Mouse (Mus musculus) heart, embryonic 16.5 days (tissue): ENCODE results near the gene Myom3. TPM values are rescaled to one million over a fixed set of nuclear protein-coding genes. Genes with fewer than 3 reads are reported as not detected.

ENCODE experiments used
- ATAC-seq: fragments of 200-750 bp; cut with Nextera tagmentation; replicated peaks from 2 replicates; pipeline ENCODE4 v1.8.0; 2017; ENCODE audit warnings: moderate number of reproducible peaks; ENCODE audit not compliant: insufficient read depth, low FRiP score; ENCODE audit errors: extremely low read depth
- H3K27ac ChIP-seq: fragments of 300-500 bp; sonication (generic); 2 replicates; pipeline ENCODE4 v1.5.1; 2014; ENCODE audit warnings: mild to moderate bottlenecking, low read length, control low read depth, moderate library complexity
- H3K27me3 ChIP-seq: fragments of 300-500 bp; sonication (generic); 2 replicates; pipeline ENCODE4 v1.6.1; 2014; ENCODE audit warnings: low read length, mixed read lengths; ENCODE audit not compliant: control insufficient read depth, insufficient read depth
- H3K36me3 ChIP-seq: fragments of 300-500 bp; sonication (generic); 2 replicates; pipeline ENCODE4 v1.6.1; 2014; ENCODE audit not compliant: control insufficient read depth, insufficient read depth
- H3K4me1 ChIP-seq: fragments of 300-500 bp; sonication (generic); 2 replicates; pipeline ENCODE4 v1.6.1; 2014; ENCODE audit warnings: low read length, mixed read lengths; ENCODE audit not compliant: control insufficient read depth, insufficient read depth
- H3K4me2 ChIP-seq: fragments of 300-500 bp; sonication (generic); 2 replicates; pipeline ENCODE4 v1.6.1; 2014; ENCODE audit warnings: low read depth, mild to moderate bottlenecking, control low read depth, low read length
- H3K4me3 ChIP-seq: fragments of 300-500 bp; sonication (generic); 2 replicates; pipeline ENCODE4 v1.5.1; 2014; ENCODE audit warnings: mild to moderate bottlenecking, control low read depth, low read length
- H3K9ac ChIP-seq: fragments of 300-500 bp; sonication (generic); 2 replicates; pipeline ENCODE4 v1.6.1; 2014; ENCODE audit warnings: low read length, control low read depth
- H3K9me3 ChIP-seq: fragments of 300-500 bp; sonication (generic); replicated peaks from 2 replicates; pipeline ENCODE4 v1.6.1; 2016; ENCODE audit warnings: low read length; ENCODE audit not compliant: control insufficient read depth
- WGBS: fragments of 180-500 bp; shearing (Covaris S2); extraction: QIAGEN DNeasy Blood & Tissue Kit; methylation state at CpG from one replicate; pipeline ENCODE4 v1.1.7; 2014; 5-methylcytosine and 5-hydroxymethylcytosine counted together
- polyA plus RNA-seq: library from polyadenylated mRNA; unstranded; fragments of >200 nt; fragmentation: Nextera tagmentation; extraction: Ambion mirVana; gene quantifications from 2 replicates; pipeline ENCODE4 v1.2.1, GENCODE M21; 2015

The Myom3 gene
- polyA plus RNA-seq, 1 experiment from 2014 or later = 0.58 TPM

DNA sequence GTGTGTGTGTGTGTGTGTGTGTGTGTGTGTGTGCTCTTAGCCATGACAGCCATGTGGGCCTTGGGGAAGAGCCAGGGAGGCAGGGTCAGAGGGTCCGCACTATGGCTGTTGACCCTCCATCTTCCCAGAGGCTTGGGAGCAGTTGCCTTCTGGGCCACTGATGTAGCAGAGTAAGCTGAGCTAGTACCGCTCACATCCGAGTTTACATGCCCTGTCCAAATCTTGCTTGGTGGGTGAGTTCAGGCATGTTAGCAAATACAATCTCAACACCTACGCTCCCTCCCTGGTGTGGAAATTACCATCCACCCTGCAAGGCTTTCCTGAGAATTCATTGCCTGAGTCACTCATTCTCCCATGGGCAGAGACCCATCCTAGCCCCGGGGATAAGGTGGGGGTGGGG is 21.8 kb downstream of the Myom3 start:
- H3K4me2 ChIP-seq = no peak overlapping the region
- H3K9me3 ChIP-seq = no peaks in the 10 kb centered on the region
- 88% methylated on average over 5 of the region's 5 CpGs for WGBS
- no peak overlapping the region for H3K27ac ChIP-seq
- H3K36me3 ChIP-seq = no peaks in the 10 kb centered on the region
- ATAC-seq = no peak
- H3K9ac ChIP-seq = no peak overlapping the region
- peaks cover 2% of the 10 kb centered on the region; the same call in 1 of the 2 replicates for H3K4me1 ChIP-seq
- no peak overlapping the region for H3K4me3 ChIP-seq
- no peaks in the 10 kb centered on the region for H3K27me3 ChIP-seq

DNA sequence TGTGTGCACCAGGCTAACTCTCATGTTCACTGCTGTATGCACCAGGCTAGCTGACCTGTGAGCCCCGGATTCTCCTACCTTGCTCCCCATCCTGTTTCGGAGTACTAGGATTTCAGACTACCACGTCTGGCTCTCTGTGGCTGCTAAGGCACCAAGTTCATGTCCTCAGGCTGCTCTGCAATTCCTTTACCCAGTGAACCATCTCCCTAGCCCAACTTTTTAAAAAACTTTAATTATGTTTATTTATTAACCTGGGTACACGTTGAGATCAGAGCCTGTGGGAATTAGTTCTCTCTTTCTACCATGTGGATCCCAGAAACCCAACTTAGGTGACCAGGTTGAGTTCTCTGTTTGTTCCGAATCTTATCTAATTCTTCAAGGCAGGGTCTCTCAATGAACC is 27.1 kb downstream of the Myom3 start:
- no peaks in the 10 kb centered on the region for H3K27me3 ChIP-seq
- no peak overlapping the region for H3K9ac ChIP-seq
- H3K4me1 ChIP-seq = no peaks in the 10 kb centered on the region
- no peak for ATAC-seq
- H3K9me3 ChIP-seq = no peaks in the 10 kb centered on the region
- no peaks in the 10 kb centered on the region for H3K36me3 ChIP-seq
- no peak overlapping the region for H3K27ac ChIP-seq
- WGBS = 77% methylated on average over 5 of the region's 5 CpGs
- no peak overlapping the region for H3K4me2 ChIP-seq
- no peak overlapping the region for H3K4me3 ChIP-seq

DNA sequence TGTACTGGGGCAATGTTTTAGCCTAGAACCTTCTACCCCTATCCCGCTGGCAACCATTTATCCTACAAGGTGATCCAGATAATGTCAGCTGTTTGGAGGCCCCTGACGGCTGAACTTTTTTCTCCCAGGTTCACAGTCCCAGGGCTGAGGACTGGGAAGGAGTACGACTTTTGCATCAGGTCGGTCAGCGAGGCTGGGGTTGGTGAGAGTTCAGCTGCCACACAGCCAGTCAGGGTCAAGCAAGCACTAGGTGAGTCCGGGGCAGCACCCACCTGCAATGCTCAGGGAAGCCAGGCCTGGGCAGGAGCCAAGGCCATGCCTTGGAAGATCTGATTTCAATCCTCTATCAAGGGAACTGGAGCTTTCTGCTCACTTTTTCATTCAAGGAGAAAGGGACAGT is 27.8 kb downstream of the Myom3 start:
- H3K27me3 ChIP-seq = no peaks in the 10 kb centered on the region
- no peak overlapping the region for H3K4me3 ChIP-seq
- H3K9ac ChIP-seq = no peak overlapping the region
- no peaks in the 10 kb centered on the region for H3K4me1 ChIP-seq
- no peaks in the 10 kb centered on the region for H3K36me3 ChIP-seq
- no peak overlapping the region for H3K4me2 ChIP-seq
- WGBS = 79% methylated on average over 6 of the region's 6 CpGs
- no peak overlapping the region for H3K27ac ChIP-seq
- ATAC-seq = no peak
- no peaks in the 10 kb centered on the region for H3K9me3 ChIP-seq

DNA sequence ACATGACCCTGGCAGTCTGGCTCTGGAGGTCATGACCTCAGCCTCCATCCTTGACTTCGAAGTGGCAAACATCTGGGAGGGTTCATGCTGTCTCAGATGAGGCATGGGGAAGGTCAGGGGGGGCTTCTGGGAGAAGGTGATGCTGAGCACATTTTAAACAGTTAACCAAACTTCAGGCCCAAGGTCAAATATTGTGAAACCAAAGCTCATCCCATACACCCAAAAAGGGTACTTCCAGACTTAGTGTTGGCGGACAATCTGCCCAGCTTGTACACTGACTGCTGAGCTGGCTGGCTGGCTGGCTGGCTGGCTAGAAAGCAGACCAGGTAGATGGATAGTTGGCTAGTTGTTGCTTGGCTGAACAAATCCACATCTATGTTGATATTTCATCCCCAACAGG is 29.6 kb downstream of the Myom3 start:
- ATAC-seq = no peak
- no peaks in the 10 kb centered on the region for H3K9me3 ChIP-seq
- H3K27ac ChIP-seq = no peak overlapping the region
- no peaks in the 10 kb centered on the region for H3K27me3 ChIP-seq
- H3K36me3 ChIP-seq = no peaks in the 10 kb centered on the region
- H3K4me1 ChIP-seq = no peaks in the 10 kb centered on the region
- WGBS = 77% methylated on average over 2 of the region's 2 CpGs
- no peak overlapping the region for H3K4me3 ChIP-seq
- H3K4me2 ChIP-seq = no peak overlapping the region
- H3K9ac ChIP-seq = no peak overlapping the region

DNA sequence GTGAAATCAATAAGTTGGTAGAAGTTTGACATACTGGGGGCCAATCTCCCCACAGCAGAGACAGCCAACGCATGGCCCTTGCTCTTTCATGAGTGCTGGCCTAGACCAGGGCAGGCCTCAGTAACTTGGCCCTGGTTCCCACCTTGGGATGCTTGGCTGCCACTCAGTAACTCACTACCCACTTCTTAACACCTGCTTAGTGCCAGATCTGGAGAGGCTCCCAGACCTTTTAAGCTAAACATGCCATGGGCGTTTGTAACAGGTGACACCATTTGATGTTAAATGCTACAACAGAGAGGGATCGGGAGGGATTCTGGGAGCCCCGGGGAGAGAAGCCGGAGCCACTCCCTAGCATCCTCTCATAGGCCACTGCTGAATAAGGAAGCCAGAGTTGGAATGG is 33.3 kb downstream of the Myom3 start:
- ATAC-seq = no peak
- WGBS = 84% methylated on average over 5 of the region's 5 CpGs
- H3K4me3 ChIP-seq = no peak overlapping the region

DNA sequence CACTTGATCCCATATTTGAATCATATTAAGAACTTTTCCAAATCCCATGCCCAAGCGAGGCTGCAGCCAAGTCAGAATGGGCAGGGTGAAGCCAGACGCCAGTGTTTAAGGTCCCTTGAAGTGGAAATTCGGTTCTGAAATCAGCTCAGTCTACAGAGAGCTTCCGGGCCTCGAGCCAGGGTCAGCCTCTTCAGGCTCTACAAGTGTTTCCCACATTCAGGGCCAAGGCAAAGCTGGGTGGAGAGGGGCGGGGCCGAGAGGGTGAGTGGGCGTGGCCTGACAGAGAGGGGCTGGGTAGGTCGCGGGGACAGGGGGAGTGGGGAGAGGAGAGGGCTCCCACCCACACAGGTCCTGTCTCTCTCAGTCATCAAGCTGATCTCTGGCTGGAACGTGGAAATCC is 38.4 kb downstream of the Myom3 start:
- Histone ChIP-seq H3K4me2 (no peak overlapping the region; the same call in 1 of the 2 replicates), H3K27me3 (no peaks in the 10 kb centered on the region), H3K9ac (no peak overlapping the region), H3K4me1 (peaks cover 14% of the 10 kb centered on the region), H3K4me3 (no peak overlapping the region), H3K9me3 (no peaks in the 10 kb centered on the region), H3K36me3 (no peaks in the 10 kb centered on the region), H3K27ac (no peak overlapping the region)
- 17% methylated on average over 11 of the region's 11 CpGs for WGBS
- peak; percentile 54; the same call in 1 of the 2 replicates for ATAC-seq

More for the DNA sequence above, 33.3 kb downstream of the Myom3 start:
- Histone ChIP-seq H3K4me2 (no peak overlapping the region), H3K9ac (no peak overlapping the region), H3K9me3 (no peaks in the 10 kb centered on the region), H3K4me1 (peaks cover 8% of the 10 kb centered on the region), H3K27me3 (no peaks in the 10 kb centered on the region), H3K36me3 (no peaks in the 10 kb centered on the region), H3K27ac (no peak overlapping the region)

DNA sequence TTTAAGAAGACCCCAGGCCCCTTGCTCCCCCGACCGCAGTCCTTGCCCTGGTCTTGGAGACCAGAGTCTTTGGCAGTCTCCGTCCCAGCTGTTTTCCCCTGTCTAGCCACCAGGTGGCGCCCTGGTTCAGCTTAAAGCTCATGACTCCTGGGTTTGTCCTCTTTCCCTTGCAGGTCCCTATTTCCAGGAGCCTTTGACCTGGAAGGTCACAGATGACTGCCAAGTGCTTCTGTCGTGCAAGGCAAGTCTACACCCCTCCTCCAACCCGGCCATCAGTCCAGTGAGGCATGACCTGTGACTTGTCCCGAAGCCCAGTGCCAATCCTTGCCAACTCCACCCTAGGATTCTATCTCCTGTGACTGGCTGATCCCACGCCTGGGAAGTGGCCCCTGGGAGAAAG is 42.0 kb downstream of the Myom3 start:
- H3K27me3 ChIP-seq = no peaks in the 10 kb centered on the region
- peak overlapping the region; percentile 8; the same call in 1 of the 2 replicates for H3K9ac ChIP-seq
- H3K27ac ChIP-seq = no peak overlapping the region
- ATAC-seq = peak; percentile 10; the same call in 1 of the 2 replicates
- no peaks in the 10 kb centered on the region for H3K9me3 ChIP-seq
- peaks cover 14% of the 10 kb centered on the region for H3K4me1 ChIP-seq
- 18% methylated on average over 8 of the region's 8 CpGs for whole genome bisulfite sequencing
- no peaks in the 10 kb centered on the region for H3K36me3 ChIP-seq
- H3K4me3 ChIP-seq = no peak overlapping the region
- H3K4me2 ChIP-seq = no peak overlapping the region

DNA sequence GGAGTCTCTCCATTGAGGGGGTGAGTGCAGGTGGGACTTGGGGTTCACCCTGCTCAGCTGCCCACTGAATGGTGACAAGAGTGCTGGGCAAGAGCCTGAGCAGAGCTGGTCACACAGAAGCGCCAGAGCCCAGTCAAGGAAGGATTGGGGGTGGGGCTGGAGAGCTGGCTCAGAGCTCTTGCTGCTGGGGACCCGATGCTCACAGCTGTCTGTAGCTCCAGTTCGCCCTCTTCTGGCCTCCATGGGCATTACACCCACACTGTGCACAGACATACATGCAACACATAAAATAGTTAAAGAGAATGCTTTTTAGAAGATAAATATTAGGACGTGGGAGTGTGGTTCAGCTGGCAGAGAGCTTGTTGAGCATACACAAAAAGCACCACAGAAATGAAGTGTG is 43.8 kb downstream of the Myom3 start:
- ATAC-seq = no peak

DNA sequence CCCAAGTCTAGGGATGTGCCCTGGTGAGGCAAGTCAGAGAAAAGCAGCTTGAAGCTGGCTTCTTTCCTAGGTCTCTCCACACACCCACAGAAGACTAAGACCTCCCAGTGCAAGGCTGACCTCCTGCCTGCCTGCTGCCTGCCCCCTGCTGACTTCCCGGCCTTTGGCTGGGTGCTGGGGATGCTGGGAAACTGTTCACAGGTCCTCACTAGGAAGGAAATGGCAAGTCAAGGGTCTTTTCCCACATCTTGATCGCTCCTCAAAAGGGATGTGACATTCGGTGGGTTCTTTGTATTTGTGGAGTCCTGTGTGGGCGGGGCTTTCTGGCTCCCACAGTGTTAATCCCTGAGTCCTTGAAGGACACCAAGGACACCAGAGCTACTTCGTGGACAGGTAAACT is 44.7 kb downstream of the Myom3 start:
- Histone ChIP-seq H3K9me3 (no peaks in the 10 kb centered on the region), H3K4me2 (no peak overlapping the region), H3K27me3 (no peaks in the 10 kb centered on the region), H3K4me1 (0 out of 2 replicates have a peak, but pooled peaks cover 7% of the 10 kb centered on the region), H3K27ac (no peak overlapping the region), H3K4me3 (no peak overlapping the region), H3K9ac (no peak overlapping the region), H3K36me3 (no peaks in the 10 kb centered on the region)
- 80% methylated on average over 5 of the region's 5 CpGs for WGBS
- ATAC-seq = no peak

More for the DNA sequence above, 43.8 kb downstream of the Myom3 start:
- 0 out of 2 replicates have a peak, but pooled peaks cover 4% of the 10 kb centered on the region for H3K4me1 ChIP-seq
- H3K36me3 ChIP-seq = no peaks in the 10 kb centered on the region
- H3K27me3 ChIP-seq = no peaks in the 10 kb centered on the region
- no peak overlapping the region for H3K4me3 ChIP-seq
- no peak overlapping the region for H3K9ac ChIP-seq
- 57% methylated on average over 4 of the region's 4 CpGs for WGBS
- H3K4me2 ChIP-seq = no peak overlapping the region
- H3K27ac ChIP-seq = no peak overlapping the region
- no peaks in the 10 kb centered on the region for H3K9me3 ChIP-seq
